Mouse (Mus musculus): ENCODE data around the gene Lekr1. TPM values are rescaled to one million over a fixed set of nuclear protein-coding genes. Genes with fewer than 3 reads are reported as not detected.

Gene Lekr1
- total and polyA plus RNA-seq, 2 experiments from 2014 or later: 2.2 to 4.1 TPM

- H3K4me3 ChIP-seq (ENCODE audit: low read depth, low read length): no peak overlapping the region
- ATAC-seq (ENCODE audit: low FRiP score) (no peak), DNase-seq (ENCODE audit: low spot score) (no peak)
- no peak overlapping the region for H3K9ac ChIP-seq (replicated peaks; ENCODE audit: low read length, poor library complexity, severe bottlenecking)
- no peaks in the 10 kb centered on the region for H3K4me1 ChIP-seq (ENCODE audit: insufficient read depth, low read length)
- H3K27ac ChIP-seq (ENCODE audit: low read depth, low read length): no peak overlapping the region
- no peak for TF ChIP-seq CTCF (IDR thresholded peaks at IDR 0.05)
- H3K27me3 ChIP-seq (ENCODE audit: insufficient read depth, low read length): no peaks in the 10 kb centered on the region
- no peaks in the 10 kb centered on the region for H3K9me3 ChIP-seq (ENCODE audit: low read length)
- H3K36me3 ChIP-seq (ENCODE audit: insufficient read depth, low read length): no peaks in the 10 kb centered on the region
- H3K4me2 ChIP-seq (ENCODE audit: low read depth, low read length, poor library complexity, severe bottlenecking): no peak overlapping the region
- WGBS: 89% methylated on average over 5 of the region's 5 CpGs
Observed at GRCm38 (mm10) chr3:65802185-65802584, 136.2 kb downstream of the Lekr1 start.

GRCm38 (mm10) chr3:65802868-65803267 is 136.8 kb downstream of the Lekr1 start:
- ATAC-seq (ENCODE audit: low FRiP score) (no peak), DNase-seq (ENCODE audit: low spot score) (no peak)
- Histone ChIP-seq H3K9ac (replicated peaks; ENCODE audit: low read length, poor library complexity, severe bottlenecking) (no peak overlapping the region), H3K36me3 (ENCODE audit: insufficient read depth, low read length) (no peaks in the 10 kb centered on the region), H3K27ac (ENCODE audit: low read depth, low read length) (no peak overlapping the region), H3K9me3 (ENCODE audit: low read length) (no peaks in the 10 kb centered on the region), H3K4me2 (ENCODE audit: low read depth, low read length, poor library complexity, severe bottlenecking) (no peak overlapping the region), H3K4me1 (ENCODE audit: insufficient read depth, low read length) (no peaks in the 10 kb centered on the region), H3K4me3 (ENCODE audit: low read depth, low read length) (no peak overlapping the region), H3K27me3 (ENCODE audit: insufficient read depth, low read length) (no peaks in the 10 kb centered on the region)
- TF ChIP-seq CTCF (IDR thresholded peaks at IDR 0.05): no peak
- WGBS: 72% methylated on average over 5 of the region's 5 CpGs

- Histone ChIP-seq H3K27ac (ENCODE audit: low read depth, low read length) (no peak overlapping the region), H3K9me3 (ENCODE audit: low read length) (no peaks in the 10 kb centered on the region), H3K27me3 (ENCODE audit: insufficient read depth, low read length) (no peaks in the 10 kb centered on the region), H3K4me1 (ENCODE audit: insufficient read depth, low read length) (no peaks in the 10 kb centered on the region), H3K4me3 (ENCODE audit: low read depth, low read length) (no peak overlapping the region), H3K4me2 (ENCODE audit: low read depth, low read length, poor library complexity, severe bottlenecking) (no peak overlapping the region), H3K36me3 (ENCODE audit: insufficient read depth, low read length) (no peaks in the 10 kb centered on the region), H3K9ac (replicated peaks; ENCODE audit: low read length, poor library complexity, severe bottlenecking) (no peak overlapping the region)
- TF ChIP-seq CTCF (IDR thresholded peaks at IDR 0.05): no peak
- DNase-seq (ENCODE audit: low spot score) (no peak), ATAC-seq (ENCODE audit: low FRiP score) (no peak)
- 88% methylated on average over 6 of the region's 6 CpGs for WGBS
Observed at GRCm38 (mm10) chr3:65814881-65815280, 148.9 kb downstream of the Lekr1 start.

GRCm38 (mm10) chr3:65816012-65816411 is 150.0 kb downstream of the Lekr1 start:
- WGBS: 69% methylated on average over 10 of the region's 10 CpGs
- no peak for DNase-seq (ENCODE audit: low spot score)

DNA sequence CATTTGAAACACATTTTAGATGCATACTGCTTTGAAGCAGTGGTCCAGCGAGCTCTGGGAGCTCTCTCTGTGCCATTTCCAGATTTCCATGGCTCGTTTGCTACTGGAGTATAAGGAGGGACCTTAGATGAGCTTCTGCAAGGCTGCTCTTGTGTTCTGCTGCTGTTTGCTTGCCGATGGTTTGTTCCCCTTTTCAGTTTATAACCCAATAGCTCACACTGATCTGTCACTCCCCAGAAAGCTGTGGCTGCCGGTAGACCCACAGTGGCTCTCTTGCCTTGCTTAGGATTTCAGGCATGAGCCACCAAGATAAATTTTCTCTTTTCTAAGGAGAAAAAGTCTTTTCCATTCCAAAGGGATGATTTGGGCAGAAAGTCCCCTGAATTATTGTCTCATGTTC is 152.6 kb downstream of the Lekr1 start:
- TF ChIP-seq CTCF (IDR thresholded peaks at IDR 0.05): no peak
- Histone ChIP-seq H3K9me3 (ENCODE audit: low read length) (no peaks in the 10 kb centered on the region), H3K36me3 (ENCODE audit: insufficient read depth, low read length) (no peaks in the 10 kb centered on the region), H3K9ac (replicated peaks; ENCODE audit: low read length, poor library complexity, severe bottlenecking) (no peak overlapping the region), H3K27ac (ENCODE audit: low read depth, low read length) (no peak overlapping the region), H3K4me3 (ENCODE audit: low read depth, low read length) (no peak overlapping the region), H3K4me1 (ENCODE audit: insufficient read depth, low read length) (no peaks in the 10 kb centered on the region), H3K27me3 (ENCODE audit: insufficient read depth, low read length) (no peaks in the 10 kb centered on the region), H3K4me2 (ENCODE audit: low read depth, low read length, poor library complexity, severe bottlenecking) (no peak overlapping the region)
- ATAC-seq (ENCODE audit: low FRiP score) (no peak), DNase-seq (ENCODE audit: low spot score) (no peak)
- 86% methylated on average over 4 of the region's 4 CpGs for WGBS

More at GRCm38 (mm10) chr3:65816012-65816411, 150.0 kb downstream of the Lekr1 start:
- Histone ChIP-seq H3K4me2 (ENCODE audit: low read depth, low read length, poor library complexity, severe bottlenecking) (no peak overlapping the region), H3K4me1 (ENCODE audit: insufficient read depth, low read length) (no peaks in the 10 kb centered on the region), H3K27me3 (ENCODE audit: insufficient read depth, low read length) (no peaks in the 10 kb centered on the region), H3K27ac (ENCODE audit: low read depth, low read length) (no peak overlapping the region), H3K36me3 (ENCODE audit: insufficient read depth, low read length) (no peaks in the 10 kb centered on the region), H3K9ac (replicated peaks; ENCODE audit: low read length, poor library complexity, severe bottlenecking) (no peak overlapping the region), H3K9me3 (ENCODE audit: low read length) (no peaks in the 10 kb centered on the region), H3K4me3 (ENCODE audit: low read depth, low read length) (no peak overlapping the region)
- TF ChIP-seq CTCF (IDR thresholded peaks at IDR 0.05): no peak
- ATAC-seq (ENCODE audit: low FRiP score): no peak

- Histone ChIP-seq H3K27ac (ENCODE audit: low read depth, low read length) (no peak overlapping the region), H3K9ac (replicated peaks; ENCODE audit: low read length, poor library complexity, severe bottlenecking) (no peak overlapping the region), H3K4me2 (ENCODE audit: low read depth, low read length, poor library complexity, severe bottlenecking) (no peak overlapping the region), H3K27me3 (ENCODE audit: insufficient read depth, low read length) (no peaks in the 10 kb centered on the region), H3K36me3 (ENCODE audit: insufficient read depth, low read length) (no peaks in the 10 kb centered on the region), H3K4me3 (ENCODE audit: low read depth, low read length) (no peak overlapping the region), H3K9me3 (ENCODE audit: low read length) (no peaks in the 10 kb centered on the region), H3K4me1 (ENCODE audit: insufficient read depth, low read length) (no peaks in the 10 kb centered on the region)
- no peak for TF ChIP-seq CTCF (IDR thresholded peaks at IDR 0.05)
- ATAC-seq (ENCODE audit: low FRiP score): no peak
- DNase-seq (ENCODE audit: low spot score): no peak
- 79% methylated on average over 6 of the region's 6 CpGs for WGBS
Observed at GRCm38 (mm10) chr3:65819841-65820240, 153.8 kb downstream of the Lekr1 start.
